Mouse (Mus musculus): ENCODE data around the gene Pam.
"Not testable (repeated sequence)": the region's sequence is repeated elsewhere in the genome, so short reads cannot be mapped to it uniquely, and the experiment has no call there.

Gene Pam

GRCm38 (mm10) chr1:97960124-97960523 lies 135.3 kb downstream of the Pam start:
- DNase-seq = no peak

GRCm38 (mm10) chr1:97958759-97959158 lies 136.7 kb downstream of the Pam start:
- DNase-seq = no peak

- DNase-seq = not testable (repeated sequence)
These were observed 146.2 kb downstream of the Pam start for GRCm38 (mm10) chr1:97949258-97949657.

- no peak for DNase-seq
These were observed 148.3 kb downstream of the Pam start for GRCm38 (mm10) chr1:97947100-97947499.

- no peak for DNase-seq
These were observed 151.4 kb downstream of the Pam start for GRCm38 (mm10) chr1:97943908-97944608.

- DNase-seq = no peak
These were observed 152.0 kb downstream of the Pam start for GRCm38 (mm10) chr1:97943402-97943801.

- DNase-seq = no peak
These were observed 152.5 kb downstream of the Pam start for GRCm38 (mm10) chr1:97942966-97943365.

GRCm38 (mm10) chr1:97938586-97938985 lies 156.9 kb downstream of the Pam start:
- DNase-seq = no peak

GRCm38 (mm10) chr1:97938053-97938452 lies 157.4 kb downstream of the Pam start:
- no peak for DNase-seq

- no peak for DNase-seq
These were observed 160.5 kb downstream of the Pam start for GRCm38 (mm10) chr1:97934940-97935339.

GRCm38 (mm10) chr1:97931220-97931619 lies 164.2 kb downstream of the Pam start:
- DNase-seq = no peak

- no peak for DNase-seq
These were observed 165.9 kb downstream of the Pam start for GRCm38 (mm10) chr1:97929415-97930028.

GRCm38 (mm10) chr1:97926789-97927188 lies 168.7 kb downstream of the Pam start:
- DNase-seq = no peak

GRCm38 (mm10) chr1:97926017-97926540 lies 169.4 kb downstream of the Pam start:
- no peak for DNase-seq

- no peak for DNase-seq
These were observed 173.1 kb downstream of the Pam start for GRCm38 (mm10) chr1:97922395-97922794.

GRCm38 (mm10) chr1:97921886-97922285 lies 173.6 kb downstream of the Pam start:
- no peak for DNase-seq

- DNase-seq = no peak
These were observed 177.0 kb downstream of the Pam start for GRCm38 (mm10) chr1:97918495-97918894.

- no peak for DNase-seq
These were observed 178.5 kb downstream of the Pam start for GRCm38 (mm10) chr1:97916971-97917234.

GRCm38 (mm10) chr1:97916218-97916970 lies 179.1 kb downstream of the Pam start:
- no peak for DNase-seq

- no peak for DNase-seq
These were observed 179.7 kb downstream of the Pam start for GRCm38 (mm10) chr1:97915726-97916125.

- no peak for DNase-seq
These were observed 184.6 kb downstream of the Pam start for GRCm38 (mm10) chr1:97910874-97911273.

- no peak for DNase-seq
These were observed 185.9 kb downstream of the Pam start for GRCm38 (mm10) chr1:97909561-97909960.

- DNase-seq = no peak
These were observed 186.7 kb downstream of the Pam start for GRCm38 (mm10) chr1:97908736-97909135.

- DNase-seq = no peak
These were observed 191.5 kb downstream of the Pam start for GRCm38 (mm10) chr1:97903912-97904460.

Measured in thymus, adult 18-20 months (tissue).